Mouse (Mus musculus) limb, embryonic 10.5 days (tissue): ENCODE measurements around the gene Gm10322. TPM values are rescaled to one million over a fixed set of nuclear protein-coding genes. Genes with fewer than 3 reads are reported as not detected.

Experiments
- DNase-seq: peaks from one replicate; pipeline ENCODE4 v3.0.0-alpha.2; 2017; ENCODE audit warnings: low spot score
- H3K27ac ChIP-seq: fragments of 300-500 bp; sonication (generic); 2 replicates; pipeline ENCODE4 v1.5.1; 2016; ENCODE audit warnings: mild to moderate bottlenecking
- H3K27me3 ChIP-seq: fragments of 300-500 bp; sonication (generic); 2 replicates; pipeline ENCODE4 v1.6.1; 2016; ENCODE audit warnings: low read depth, mild to moderate bottlenecking; ENCODE audit not compliant: poor library complexity, severe bottlenecking
- H3K36me3 ChIP-seq: fragments of 300-500 bp; sonication (generic); 2 replicates; pipeline ENCODE4 v1.6.1; 2016; ENCODE audit warnings: mild to moderate bottlenecking, moderate library complexity
- H3K4me1 ChIP-seq: fragments of 300-500 bp; sonication (generic); 2 replicates; pipeline ENCODE4 v1.6.1; 2016
- H3K4me3 ChIP-seq: fragments of 300-500 bp; sonication (generic); 2 replicates; pipeline ENCODE4 v1.5.1; 2016; ENCODE audit warnings: mild to moderate bottlenecking, moderate library complexity
- H3K9me3 ChIP-seq: fragments of 300-500 bp; sonication (generic); replicated peaks from 2 replicates; pipeline ENCODE4 v1.6.1; 2016; ENCODE audit warnings: mild to moderate bottlenecking
- WGBS: fragments of 180-500 bp; shearing (Covaris S2); methylation state at CpG from one replicate; pipeline ENCODE4 v1.1.7; 2016; 5-methylcytosine and 5-hydroxymethylcytosine counted together
- polyA plus RNA-seq: library from polyadenylated mRNA; unstranded; fragments of >200 nt; fragmentation: Nextera tagmentation; extraction: Ambion mirVana; gene quantifications from 2 replicates; pipeline ENCODE4 v1.2.1, GENCODE M21; 2016

The Gm10322 gene
- polyA plus RNA-seq, 1 experiment from 2014 or later, result not detected

DNA sequence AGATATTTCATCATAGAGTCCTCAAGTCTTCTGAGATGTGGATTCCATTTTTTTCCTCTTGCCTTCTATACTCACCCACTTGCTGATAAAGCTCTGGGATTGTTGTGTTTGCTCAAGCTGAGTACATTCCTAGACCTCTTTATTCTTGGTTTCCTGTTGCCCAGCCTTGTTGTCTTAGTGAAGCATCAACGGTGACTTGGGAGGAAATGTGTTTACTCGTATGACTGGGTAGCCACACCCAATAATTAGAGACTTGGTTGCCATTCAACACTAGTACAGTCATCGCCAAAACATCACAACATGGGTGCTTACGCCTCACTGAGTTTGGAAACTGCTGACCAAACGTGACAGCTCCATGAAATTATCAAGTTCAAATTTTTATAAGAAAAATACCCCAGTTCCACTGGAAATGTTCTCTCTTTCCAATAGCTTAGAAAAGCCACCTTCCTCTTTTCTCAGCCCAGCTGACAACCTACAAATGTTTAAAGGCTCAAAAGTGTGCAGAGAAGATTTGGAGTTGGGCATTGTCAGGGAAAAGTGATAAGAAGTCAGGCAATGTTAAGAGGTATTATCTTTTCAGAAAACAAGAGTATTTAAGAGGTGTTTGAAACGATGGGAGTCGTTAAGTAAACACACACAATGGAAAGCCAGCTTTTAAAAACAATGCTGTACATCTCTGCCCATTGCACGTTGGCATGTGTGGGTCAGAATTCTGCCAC is 27.0 kb downstream of the Gm10322 start:
- peaks cover 4% of the 10 kb centered on the region; the same call in 1 of the 2 replicates for H3K4me1 ChIP-seq
- 85% methylated on average over 8 of the region's 8 CpGs for WGBS
- H3K4me3 ChIP-seq, result no peak overlapping the region
- H3K27me3 ChIP-seq, result no peaks in the 10 kb centered on the region
- no peaks in the 10 kb centered on the region for H3K36me3 ChIP-seq
- H3K27ac ChIP-seq, result no peak overlapping the region
- no peak for DNase-seq
- no peaks in the 10 kb centered on the region for H3K9me3 ChIP-seq

DNA sequence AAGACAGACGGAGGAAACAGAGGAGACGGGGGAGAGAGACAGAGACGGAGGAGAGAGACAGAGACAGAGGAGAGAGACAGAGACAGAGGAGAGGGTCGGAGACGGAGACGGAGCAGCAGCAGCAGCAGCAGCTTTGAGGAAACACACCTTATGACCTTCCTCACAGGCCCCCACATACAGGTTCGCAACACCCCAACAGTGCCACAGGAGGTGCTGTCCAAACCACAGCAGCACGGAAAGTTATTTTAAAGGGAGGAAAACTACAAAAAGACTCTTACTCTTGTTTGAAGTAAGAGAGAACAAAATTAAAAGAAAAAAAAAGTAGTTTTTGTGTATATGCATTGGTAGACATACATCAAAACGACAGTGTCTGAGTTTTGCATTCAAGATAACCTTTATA is 27.8 kb downstream of the Gm10322 start:
- H3K36me3 ChIP-seq, result no peaks in the 10 kb centered on the region
- H3K27me3 ChIP-seq, result no peaks in the 10 kb centered on the region
- no peak overlapping the region for H3K4me3 ChIP-seq
- WGBS, result 84% methylated on average over 9 of the region's 9 CpGs
- no peak for DNase-seq
- H3K9me3 ChIP-seq, result no peaks in the 10 kb centered on the region
- no peaks in the 10 kb centered on the region for H3K4me1 ChIP-seq
- no peak overlapping the region for H3K27ac ChIP-seq

DNA sequence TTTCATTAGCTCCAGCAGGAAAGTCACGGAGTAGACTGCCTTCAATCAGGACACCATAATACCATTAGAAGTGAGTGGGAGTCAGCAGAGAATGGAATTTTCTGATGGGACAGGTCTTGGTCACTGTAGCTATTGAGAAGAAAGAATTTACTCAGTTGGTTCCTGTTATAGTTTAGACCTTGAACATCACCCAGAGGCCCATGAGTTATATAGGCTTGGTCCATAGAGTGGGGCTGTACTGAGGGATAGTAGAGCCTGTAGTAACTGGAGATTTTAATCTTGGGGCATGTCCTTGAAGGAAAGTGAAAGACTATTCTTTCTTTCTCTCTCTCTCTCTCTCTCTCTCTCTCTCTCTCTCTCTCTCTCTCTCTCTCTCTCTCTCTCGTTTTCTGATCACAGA is 28.8 kb downstream of the Gm10322 start:
- Histone ChIP-seq H3K27ac (no peak overlapping the region), H3K9me3 (no peaks in the 10 kb centered on the region), H3K27me3 (no peaks in the 10 kb centered on the region), H3K4me1 (no peaks in the 10 kb centered on the region), H3K36me3 (no peaks in the 10 kb centered on the region), H3K4me3 (no peak overlapping the region)
- 74% methylated on average over 2 of the region's 2 CpGs for WGBS
- no peak for DNase-seq

DNA sequence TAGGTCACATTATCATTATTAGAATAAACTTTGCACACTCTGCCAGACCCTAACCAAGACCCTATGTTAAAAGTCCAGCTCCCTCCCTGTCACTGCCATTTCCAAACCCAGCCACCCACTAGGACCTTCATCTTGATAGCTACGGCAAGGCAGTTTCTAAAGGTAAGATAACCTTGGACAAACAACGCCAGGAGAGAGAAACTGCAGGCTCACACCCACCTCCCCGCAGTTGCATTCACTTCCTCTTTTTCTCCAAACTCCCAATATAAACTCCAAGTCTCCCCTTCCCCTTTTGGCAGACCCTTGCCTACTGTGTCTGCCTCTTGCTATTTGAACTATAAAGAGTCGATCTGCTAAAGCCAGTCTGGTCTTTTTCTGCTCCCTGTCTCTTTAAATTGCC is 29.3 kb downstream of the Gm10322 start:
- Histone ChIP-seq H3K27me3 (no peaks in the 10 kb centered on the region), H3K27ac (no peak overlapping the region), H3K9me3 (no peaks in the 10 kb centered on the region), H3K4me1 (no peaks in the 10 kb centered on the region), H3K4me3 (no peak overlapping the region), H3K36me3 (no peaks in the 10 kb centered on the region)
- WGBS, result 79% methylated on average over 4 of the region's 4 CpGs
- DNase-seq, result no peak

DNA sequence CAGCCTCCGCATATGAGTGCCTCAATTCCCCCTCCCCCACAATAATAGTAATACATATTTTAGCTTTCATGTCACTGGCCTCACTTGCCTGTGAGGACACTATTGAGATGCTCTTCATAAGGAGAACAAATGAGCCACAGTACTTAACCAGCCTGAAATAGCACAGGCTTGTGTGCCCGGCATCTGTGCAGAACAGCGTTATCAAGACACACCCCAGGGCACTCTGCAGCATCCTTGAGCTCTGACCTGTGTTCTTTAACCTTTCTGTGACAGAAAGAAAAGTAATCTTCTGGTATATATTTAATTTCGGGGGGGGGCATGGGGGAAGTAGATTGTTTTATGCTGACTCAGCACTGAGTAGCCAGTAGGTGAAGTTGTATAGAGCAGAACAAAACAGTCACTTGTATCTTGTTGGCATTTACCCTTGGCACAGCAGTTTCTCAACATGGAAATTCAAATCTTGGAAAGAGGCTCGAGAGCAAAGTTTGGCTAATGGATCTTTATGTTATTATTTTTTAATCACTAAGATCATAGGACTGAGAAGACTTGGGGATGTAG is 31.0 kb downstream of the Gm10322 start:
- WGBS, result 90% methylated on average over 5 of the region's 5 CpGs
- Histone ChIP-seq H3K36me3 (no peaks in the 10 kb centered on the region), H3K9me3 (no peaks in the 10 kb centered on the region), H3K27ac (no peak overlapping the region), H3K4me3 (no peak overlapping the region), H3K27me3 (no peaks in the 10 kb centered on the region), H3K4me1 (no peaks in the 10 kb centered on the region)
- no peak for DNase-seq

DNA sequence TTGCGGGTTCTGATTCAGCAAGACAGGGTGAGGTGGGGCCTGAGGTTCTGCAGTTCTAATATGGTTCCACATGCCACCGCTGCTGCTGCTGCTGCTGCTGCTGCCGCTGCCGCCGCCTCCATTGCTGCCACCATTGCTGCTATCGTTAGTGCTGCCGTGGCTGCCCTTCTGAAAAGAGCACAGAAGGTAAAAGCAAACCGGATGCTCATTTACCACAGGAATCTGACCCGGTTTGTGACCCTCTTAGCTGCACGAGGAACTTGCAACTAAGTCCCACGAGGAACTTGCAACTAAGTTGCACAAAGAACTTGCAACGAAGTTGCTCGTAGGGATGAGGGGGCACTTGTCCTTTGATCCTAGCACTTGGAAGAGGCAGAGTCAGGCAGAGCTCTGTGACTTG is 40.9 kb downstream of the Gm10322 start:
- no peaks in the 10 kb centered on the region for H3K27me3 ChIP-seq
- H3K9me3 ChIP-seq, result no peaks in the 10 kb centered on the region
- no peaks in the 10 kb centered on the region for H3K4me1 ChIP-seq
- no peaks in the 10 kb centered on the region for H3K36me3 ChIP-seq
- 78% methylated on average over 13 of the region's 13 CpGs for WGBS
- H3K4me3 ChIP-seq, result no peak overlapping the region
- DNase-seq, result no peak
- H3K27ac ChIP-seq, result no peak overlapping the region

DNA sequence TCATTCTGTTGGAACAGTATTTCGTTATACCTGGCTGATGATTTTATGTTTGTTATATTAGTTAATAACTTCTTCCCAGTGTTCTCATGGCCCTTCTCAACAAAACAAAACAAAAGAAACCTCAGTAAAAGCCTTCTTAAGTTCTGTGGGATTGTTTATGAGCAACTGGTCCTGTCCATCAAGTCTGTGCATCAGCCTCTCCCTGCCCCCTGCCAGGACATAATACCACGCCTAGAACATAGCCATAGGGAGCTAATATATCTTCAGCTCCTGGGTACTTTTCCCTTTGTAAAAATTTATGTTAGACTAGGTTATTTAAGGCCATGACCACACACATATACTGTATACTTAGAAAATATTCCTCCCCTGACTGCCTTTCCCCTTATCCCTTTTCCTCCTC is 48.9 kb downstream of the Gm10322 start:
- 85% methylated on average over 2 of the region's 2 CpGs for WGBS
- Histone ChIP-seq H3K9me3 (no peaks in the 10 kb centered on the region), H3K4me1 (no peaks in the 10 kb centered on the region)

DNA sequence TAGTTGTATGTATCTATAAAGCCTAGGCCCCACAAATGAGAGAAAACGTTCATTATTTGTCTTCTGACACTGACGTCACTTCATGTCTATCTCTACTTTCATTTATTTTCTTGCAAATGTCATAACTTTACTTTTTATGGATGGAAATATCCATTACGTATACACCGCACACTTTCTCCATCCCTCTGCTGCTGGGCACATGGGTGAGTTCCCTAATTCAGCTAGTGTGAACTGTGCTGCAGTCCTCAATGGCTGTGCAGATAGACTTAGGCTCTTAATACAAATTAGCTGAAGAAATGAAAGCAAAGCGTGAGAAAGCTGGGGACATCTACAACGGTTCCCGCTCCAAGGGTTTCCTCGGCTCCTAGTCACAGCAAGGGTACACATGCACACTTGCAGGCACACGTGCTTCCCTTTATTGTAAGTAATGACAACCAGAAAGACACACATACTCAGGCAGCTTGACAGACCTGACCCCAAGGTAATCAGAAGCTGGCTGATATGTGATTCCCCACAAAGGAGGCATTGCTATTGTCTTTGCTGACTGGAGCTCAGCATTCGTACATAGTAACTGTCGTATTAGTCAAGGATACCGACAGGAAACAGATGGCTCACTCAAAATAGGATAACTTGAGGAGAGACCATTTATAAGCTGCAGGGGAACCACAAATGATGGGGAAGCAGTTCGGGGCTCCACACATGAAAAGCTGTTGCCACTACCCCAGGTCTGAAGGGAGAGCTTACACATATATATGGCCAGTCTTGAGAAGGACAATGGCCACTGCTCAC is 49.8 kb downstream of the Gm10322 start:
- Histone ChIP-seq H3K27ac (no peak overlapping the region), H3K36me3 (no peaks in the 10 kb centered on the region), H3K4me1 (no peaks in the 10 kb centered on the region), H3K9me3 (no peaks in the 10 kb centered on the region), H3K4me3 (no peak overlapping the region), H3K27me3 (no peaks in the 10 kb centered on the region)
- WGBS, result 87% methylated on average over 13 of the region's 13 CpGs
- no peak for DNase-seq

More for the DNA sequence above, 48.9 kb downstream of the Gm10322 start:
- H3K4me3 ChIP-seq, result no peak overlapping the region
- DNase-seq, result no peak
- no peaks in the 10 kb centered on the region for H3K36me3 ChIP-seq
- no peak overlapping the region for H3K27ac ChIP-seq
- no peaks in the 10 kb centered on the region for H3K27me3 ChIP-seq

Other genes starting within 250 kb of the Gm10322 start
- 14.7 and 16.1 TPM in 2 replicates for gene Gm10273, start 220.4 kb upstream of the Gm10322 start, polyA plus RNA-seq
- not detected in 2 replicates for gene Pla2g12b, start 212.4 kb upstream of the Gm10322 start, polyA plus RNA-seq
- gene Oit3, start 174.3 kb upstream of the Gm10322 start, polyA plus RNA-seq, result 0.84 and 0.88 TPM in 2 replicates
- 17.4 and 28.3 TPM in 2 replicates for gene Mcu, start 629 bp downstream of the Gm10322 start, polyA plus RNA-seq
- gene Micu1, start 86.4 kb downstream of the Gm10322 start, polyA plus RNA-seq, result 38.6 and 52.4 TPM in 2 replicates